Mouse (Mus musculus): ENCODE measurements around the gene Klhl26.

Gene Klhl26

DNA sequence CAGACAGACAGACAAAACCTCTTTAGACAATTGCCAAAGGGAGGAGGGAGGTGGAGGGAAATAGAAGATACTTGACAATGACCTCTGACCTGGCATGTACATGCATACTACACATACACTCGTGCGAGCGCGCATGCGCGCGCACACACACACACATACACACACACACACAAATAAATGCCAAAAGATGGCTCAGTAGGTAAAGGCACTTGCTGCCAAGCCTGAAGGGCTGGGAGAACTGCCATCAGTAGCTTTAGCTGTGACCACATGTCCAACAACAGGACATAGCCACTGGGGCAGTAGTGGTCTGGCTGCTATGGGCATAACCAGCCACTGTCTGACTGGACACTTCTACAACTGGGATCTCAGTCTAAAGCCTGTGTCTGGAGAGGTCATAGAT is 4.9 kb downstream of the Klhl26 start:
- no peak for DNase-seq (ENCODE audit: low read depth)

DNA sequence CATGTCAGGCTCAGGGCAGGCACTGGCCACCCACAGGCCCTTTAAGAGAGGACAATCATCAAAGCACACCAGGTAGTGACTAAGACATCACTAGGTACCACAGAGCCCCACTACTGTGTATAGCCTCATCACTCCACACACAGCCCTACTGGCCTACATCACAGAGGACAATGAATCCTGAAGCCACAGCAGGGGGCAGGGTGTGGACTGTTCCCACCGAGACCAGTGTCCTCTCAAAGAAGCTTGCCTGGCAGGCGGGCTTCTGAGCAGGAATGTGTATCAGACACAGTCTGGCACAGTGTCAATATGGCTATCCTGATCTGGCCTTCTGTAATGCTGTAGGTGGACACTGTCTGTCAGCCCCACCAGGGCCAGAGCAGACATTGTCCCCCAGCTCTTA is 6.8 kb downstream of the Klhl26 start:
- DNase-seq (ENCODE audit: low read depth) = no peak

DNA sequence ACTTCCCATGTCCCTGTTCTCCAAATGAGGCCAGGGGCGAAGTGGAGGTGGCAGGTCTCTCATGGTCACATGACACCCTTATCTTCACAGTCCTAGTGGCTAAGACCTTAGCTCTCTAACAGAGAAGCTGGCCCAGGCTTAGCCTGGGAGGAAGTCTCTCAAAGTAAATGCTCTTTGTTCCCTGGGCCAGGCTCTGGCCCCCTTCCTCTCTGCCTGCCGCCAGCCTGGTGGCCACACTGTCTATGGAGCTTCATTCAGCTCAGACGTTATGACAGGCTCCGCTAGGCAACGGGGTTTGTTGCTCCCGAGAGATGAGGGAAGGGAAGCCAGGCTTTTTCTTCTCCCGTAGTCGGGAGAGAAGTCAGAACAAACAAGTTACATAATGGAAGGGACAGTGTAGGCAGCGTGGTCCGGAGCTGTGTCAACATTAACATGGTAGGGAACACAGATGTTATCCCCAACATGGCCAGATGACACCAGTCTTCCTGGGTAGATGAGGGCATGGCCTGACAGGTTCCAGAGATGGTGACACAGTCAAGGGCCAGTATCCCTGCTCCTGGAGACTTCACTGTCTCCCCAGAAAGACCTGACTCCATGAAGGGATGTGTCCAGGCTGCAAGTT is 7.4 kb downstream of the Klhl26 start:
- no peak for DNase-seq (ENCODE audit: low read depth)

DNA sequence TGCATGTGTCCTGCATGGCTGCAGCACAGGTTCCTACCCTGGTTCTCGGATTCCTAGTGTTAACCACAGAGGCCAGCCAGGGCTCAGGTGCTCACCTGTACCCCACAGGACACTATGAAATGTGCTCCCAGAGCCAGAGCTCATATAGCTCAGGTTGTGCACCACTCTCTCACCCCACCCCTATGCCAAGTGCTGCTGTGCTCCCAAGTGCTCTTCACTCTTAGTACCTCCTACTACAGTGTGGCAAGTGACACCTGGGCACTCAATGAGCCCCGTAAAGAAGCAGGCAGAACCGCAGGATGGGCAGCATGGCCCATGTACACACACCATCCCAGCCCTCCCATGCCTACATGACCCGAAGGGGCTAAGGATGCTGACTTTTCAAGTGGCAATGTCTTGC is 8.0 kb downstream of the Klhl26 start:
- no peak for DNase-seq (ENCODE audit: low read depth)

DNA sequence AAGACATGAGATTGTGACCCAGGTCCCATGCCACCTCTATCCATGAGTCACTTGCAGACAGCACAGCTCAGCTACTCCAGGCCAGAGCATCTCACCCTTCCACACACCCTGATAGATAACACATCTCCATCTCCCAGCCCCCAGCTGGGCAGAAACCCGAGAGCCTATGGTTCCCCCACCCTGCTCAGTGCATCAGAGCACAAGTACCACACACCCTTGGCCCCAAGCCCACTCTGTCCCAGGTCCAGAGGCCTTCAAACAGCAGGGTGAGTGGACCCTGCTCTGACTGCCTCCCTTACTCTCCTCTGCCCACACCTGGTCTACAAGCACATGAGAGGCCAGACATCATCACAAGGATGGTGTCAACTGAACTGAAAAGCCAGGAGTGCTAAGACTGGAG is 8.9 kb downstream of the Klhl26 start:
- no peak for DNase-seq (ENCODE audit: low read depth)

DNA sequence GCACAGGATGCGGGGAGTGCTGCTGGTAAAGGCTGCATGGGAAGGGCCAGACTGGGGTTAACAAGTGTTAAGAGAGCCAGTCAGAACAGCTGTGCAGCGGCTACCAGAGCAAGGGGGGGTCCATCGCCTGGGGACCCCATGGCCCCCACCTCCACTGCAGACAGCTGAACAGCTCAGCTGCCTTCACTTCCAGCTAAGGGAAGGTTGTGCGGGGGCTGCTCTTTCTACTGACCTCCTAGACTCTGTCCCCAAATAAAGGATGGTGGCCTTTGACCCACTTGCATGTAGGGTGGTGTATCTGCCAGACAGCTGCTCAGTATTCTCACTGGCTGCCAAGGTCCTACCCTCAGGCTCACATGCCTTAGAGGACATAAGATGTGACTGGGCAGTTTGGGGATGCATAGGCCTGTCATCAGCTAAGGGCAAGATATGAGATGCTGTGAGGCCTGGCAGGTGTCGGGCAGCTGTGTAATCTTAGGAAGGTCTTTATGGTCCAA is 9.5 kb downstream of the Klhl26 start:
- DNase-seq (ENCODE audit: low read depth) = no peak

DNA sequence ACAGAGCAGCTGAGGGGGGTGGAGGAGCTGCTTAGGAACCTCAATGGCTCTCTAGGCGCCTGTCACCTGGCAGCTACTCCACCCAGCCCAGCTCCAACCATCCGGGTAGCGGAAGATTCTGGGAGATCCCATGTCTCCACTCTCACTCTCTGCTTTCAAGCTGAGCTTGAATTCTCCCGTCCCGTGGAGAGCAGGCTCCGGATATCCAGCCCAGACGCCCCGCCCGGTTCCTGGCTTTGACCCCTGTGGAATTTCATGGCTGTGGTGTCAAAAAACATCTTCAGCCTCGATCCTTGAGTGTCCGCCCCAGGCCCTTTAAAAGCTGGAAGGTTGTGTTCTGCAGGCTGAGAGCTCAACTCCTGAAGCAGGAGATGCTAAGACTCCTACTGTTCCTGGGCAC is 10.0 kb downstream of the Klhl26 start:
- DNase-seq (ENCODE audit: low read depth) = no peak

DNA sequence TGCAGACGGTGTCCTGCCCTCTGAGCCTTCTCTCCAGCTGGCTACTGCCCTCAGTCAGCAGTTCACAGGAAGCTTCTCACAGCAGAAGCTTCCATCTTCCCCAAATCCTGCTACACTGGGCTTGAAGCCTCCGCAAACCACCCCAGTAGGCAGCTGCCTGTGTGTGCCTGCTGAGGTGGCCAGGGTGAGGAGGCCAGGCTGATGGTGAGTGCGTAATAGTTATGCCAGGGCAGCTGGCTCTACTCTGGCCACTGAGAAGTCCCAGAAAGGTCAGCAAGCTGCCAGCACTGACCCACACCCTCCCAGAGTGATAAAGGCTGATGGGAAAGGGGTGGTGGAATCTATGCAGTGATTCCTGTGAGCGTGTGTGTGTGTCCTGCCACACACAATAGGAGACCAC is 10.5 kb downstream of the Klhl26 start:
- no peak for DNase-seq (ENCODE audit: low read depth)

DNA sequence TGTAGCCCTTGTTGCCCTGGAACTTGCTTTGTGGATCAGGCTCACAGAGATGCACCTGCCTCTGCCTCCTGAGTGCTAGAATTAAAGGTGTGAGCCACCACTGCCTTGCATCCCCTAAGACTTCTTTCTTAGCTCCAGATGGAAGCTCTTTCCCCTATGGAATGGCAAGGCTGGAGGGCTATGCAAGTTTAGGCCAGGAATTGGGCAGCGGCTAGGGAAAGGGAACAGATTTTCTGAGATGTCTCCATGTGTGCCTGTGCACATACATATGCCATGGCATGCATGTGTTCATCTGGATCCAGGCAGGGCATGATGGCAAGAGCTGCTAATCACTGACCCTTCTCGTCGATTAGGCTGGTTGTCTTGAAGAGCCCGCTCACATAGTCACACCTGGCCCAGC is 11.1 kb downstream of the Klhl26 start:
- no peak for DNase-seq (ENCODE audit: low read depth)

DNA sequence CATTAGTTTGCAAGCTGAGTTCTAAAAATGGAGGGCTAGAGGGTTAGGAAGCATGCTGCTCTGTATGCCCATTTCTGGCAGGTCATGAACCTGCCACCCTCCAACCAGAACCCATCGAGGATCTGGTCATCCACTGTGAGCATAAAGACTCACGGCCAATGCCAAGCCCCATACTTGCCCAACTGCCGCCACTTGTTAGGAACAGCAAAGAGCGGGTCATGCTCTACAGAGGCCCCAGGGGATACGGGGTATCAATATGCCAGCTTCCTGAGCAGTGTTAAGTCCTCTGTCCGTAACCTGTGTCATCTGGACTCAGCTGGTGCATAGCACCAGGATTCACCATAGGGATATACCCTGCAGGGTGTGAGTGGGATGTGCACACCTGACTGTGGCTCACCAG is 12.6 kb downstream of the Klhl26 start:
- DNase-seq (ENCODE audit: low read depth) = no peak

DNA sequence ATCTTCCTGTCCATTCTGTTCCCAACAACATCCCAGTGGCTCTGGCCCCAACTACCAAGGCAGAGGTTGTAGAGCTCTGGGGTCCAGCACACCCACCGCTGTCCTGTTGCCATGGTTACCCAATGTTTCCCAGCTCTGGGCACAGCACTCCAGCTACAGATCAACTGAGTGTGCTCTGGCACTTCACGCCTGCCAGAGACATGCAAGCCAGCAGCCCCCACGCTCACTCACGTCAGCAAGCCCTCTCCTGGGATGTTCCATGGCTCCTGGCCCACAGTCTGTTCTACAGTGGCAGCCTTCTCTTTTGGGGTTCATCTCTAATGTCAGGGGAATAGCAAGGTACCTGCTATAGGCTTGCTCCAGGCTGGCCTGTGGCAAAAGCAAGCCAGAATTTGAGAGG is 13.5 kb downstream of the Klhl26 start:
- no peak for DNase-seq (ENCODE audit: low read depth)

DNA sequence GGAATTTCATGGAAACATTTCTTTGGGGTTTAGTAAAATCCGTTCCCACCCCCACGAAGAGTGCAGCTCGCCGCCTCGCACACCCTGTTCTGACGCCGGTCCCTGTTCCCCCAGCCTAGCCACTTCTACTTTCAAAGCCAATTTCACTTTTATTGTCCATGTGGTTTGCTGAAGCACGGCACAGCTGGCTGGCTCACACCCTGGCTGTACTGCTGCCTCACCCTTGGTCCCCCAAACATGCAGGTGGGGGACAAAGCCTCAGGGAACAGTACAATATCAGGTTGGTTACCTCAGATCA is 14.3 kb downstream of the Klhl26 start:
- no peak for DNase-seq (ENCODE audit: low read depth)

DNA sequence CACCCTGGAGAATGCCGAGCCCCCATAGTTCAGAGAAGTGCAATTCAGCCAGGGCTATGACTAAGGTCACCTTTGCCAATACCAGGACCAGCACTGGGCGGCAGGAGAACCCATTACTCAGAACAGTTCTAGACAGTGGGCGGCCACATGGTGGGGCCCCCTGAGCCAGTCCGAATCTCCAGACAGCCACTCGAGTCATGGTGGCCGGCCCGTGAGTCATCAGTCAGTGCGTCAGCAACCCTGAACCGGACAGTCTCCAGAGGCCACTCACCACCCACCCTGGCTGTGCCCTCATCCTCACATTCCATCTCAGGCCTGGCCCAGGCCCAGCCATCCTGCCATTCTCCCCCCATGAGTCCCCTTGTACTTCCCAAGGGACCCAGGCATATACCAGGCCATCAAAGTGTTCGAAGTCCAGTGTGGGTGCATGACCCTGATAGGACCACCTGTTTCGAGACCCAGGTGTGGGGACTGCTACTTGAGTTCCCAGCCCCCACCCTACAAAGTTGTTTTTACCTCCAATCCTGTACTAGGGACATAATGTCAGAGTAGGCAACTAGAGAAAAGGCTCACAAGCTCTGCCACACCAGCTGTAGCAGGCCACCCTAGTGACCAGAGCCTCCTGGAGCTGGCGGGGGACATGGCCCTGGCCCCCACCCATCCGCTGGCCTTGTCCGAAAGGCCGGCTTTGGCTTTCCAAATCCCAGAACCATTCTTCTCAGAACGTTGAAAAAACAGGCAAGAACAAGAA is 14.8 kb downstream of the Klhl26 start:
- no peak for DNase-seq (ENCODE audit: low read depth)

DNA sequence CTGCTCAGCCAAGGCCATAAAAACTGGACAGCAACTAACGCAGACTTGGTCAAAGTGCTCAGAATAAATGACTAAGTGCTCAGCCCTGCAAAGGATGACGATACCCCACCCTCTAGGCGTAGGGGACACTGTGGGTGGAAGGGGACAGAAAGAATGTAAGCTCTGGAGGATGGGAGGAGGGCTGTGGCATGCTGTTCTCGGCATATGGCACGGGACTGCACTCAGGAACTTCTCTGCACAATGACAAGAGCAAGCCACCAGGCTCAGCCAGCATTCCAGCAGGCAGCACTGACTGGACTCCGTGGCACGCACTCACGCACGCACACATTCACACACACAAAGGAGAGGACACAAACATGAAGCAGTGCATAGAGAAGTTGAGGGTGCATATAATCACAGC is 16.2 kb downstream of the Klhl26 start:
- no peak for DNase-seq (ENCODE audit: low read depth)

DNA sequence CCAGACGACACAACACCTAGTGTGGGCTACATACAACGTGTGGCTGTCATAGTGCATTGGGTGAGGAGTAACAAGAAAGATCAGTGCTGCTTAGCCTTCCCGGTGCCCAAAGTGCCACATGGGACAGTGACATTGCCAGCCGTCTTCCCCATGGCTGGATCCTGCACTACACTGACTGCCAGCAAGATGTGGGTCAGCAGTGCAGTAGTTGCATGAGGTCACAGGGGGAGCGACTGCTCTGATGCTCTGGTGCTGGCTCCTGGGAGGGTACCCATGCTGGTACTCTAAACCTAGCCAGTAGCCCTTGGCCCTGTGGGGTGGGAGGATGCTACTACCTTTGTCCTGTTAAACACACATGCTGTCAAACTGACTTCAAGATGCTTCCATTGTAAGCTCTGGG is 16.6 kb downstream of the Klhl26 start:
- DNase-seq (ENCODE audit: low read depth) = no peak

DNA sequence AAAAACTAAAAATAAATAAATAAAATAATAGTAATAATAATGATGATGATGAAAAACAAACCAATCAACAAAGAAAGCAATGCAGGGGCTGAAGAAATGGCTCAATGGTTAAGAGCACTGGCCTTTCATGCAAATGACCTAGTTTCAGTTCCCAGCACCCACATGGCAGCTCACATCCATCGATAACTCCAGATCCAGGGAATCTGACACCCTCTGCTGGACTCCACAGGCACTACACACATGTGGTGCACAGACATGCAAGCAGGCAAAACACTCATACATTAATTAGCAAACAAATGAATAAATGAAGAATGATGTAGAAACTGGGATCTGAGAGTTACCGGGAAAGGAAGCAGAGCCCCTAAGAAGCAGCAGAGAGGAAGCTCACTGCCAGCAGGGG is 17.1 kb downstream of the Klhl26 start:
- DNase-seq (ENCODE audit: low read depth) = no peak

DNA sequence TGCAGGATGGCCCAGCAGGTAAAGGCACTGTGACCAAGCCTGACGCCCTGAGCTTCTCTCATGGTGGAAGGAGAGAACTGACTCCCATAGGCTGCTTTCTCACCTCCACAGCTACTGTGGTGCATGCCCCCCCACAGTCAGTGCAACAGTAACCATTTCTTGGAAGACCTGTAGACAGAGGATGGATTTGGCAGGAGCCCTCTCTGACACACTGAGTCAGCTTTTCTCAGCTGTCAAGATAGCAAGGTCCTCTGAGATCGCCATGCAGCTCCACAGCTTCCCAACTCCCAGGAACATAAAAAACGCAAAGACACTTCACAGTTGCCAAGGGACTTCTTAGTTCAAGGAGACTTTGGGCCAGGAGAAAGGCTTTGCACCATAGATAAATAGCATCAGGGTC is 18.3 kb downstream of the Klhl26 start:
- no peak for DNase-seq (ENCODE audit: low read depth)

DNA sequence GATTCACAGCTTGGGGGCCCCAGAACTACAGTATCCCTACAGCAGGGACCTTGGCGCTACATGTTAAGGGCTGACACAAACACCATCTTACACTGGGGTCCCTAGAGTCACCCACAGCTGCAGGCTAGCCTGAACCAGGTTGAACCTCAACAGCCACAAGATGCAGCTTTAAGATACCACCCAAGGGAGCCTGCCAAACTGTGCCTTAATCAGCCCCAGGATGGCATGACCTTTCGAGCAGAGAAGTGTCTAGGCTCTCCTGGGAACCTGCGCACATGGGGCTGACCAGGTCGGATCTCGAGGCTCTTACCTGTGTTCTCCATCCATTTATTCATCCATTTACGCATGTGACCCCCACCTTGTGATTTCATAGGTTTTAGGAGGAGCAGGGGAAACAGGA is 18.9 kb downstream of the Klhl26 start:
- no peak for DNase-seq (ENCODE audit: low read depth)

DNA sequence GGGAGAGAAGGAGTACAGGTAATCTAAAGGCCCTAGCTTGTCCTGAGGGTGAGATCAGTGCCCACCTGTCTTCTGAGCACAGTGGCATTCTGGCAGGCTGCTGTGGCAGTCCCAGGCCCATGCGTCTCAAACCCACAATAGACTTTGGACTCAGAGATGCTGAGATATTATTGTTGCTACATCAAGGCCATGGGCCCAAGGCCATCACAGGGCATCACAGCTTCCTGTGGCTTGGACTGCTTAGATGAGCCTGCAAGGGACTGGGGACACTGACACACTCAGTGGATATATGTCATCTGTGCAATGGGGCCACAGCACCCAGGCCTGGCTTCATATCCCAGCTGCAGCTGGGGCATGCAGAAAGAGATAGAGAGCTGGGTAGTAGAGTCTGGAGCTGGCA is 19.8 kb downstream of the Klhl26 start:
- no peak for DNase-seq (ENCODE audit: low read depth)

DNA sequence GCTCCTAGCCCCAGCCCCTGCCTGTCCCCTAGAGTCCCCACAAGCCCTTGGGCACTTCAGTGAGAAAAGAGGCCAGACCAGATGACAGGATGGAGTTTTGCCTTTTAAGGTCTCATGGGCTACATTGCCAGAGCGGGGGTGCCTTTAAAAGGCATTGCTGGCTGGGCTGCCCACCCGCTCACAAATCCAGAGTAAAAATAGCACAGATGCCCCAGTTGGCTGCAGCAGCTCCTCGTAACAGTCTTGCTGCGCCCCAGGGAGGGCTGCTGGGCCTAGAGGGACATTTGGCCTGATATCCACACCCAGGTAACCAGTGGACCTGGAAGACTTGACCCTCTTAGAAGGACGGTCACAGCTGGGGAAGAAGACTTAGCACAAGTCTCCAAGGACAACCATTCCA is 22.9 kb downstream of the Klhl26 start:
- no peak for DNase-seq (ENCODE audit: low read depth)

DNA sequence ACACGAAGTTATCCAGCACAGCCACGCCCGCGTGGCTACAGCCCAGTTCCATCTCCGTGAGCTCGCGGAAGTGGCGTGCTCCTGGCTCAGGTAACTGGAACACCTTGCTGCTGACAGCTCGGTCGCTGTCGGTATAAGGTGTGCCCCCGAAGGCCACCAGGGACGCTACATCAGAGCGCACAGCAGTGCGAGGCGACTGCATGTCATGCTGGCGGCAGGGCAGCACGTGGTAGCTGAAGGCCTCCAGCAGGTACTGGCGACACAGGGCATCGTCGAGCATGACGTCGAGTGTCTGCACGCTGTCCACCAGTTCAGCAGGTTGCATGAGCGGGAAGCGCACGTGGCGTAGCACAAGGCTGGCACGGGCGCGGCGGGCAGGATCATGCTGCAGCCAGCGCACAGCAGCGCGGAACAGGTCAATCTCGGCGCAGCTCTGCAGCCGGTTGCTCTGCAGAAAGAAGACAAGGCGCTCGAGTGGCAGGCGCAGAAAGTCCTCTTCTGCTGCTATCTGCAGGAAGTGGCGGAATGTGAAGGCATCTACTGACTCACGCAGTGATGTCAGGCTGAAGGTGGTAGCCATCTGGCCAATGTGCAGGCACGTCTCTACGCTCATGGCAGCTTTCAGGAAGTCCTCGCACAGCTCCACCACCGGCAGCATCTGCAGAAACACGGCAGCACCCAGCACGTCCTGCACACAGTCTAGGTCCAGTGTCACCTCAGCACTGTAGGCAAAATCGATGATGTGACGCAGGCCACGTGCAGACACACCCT is 24.4 kb downstream of the Klhl26 start:
- no peak for DNase-seq (ENCODE audit: low read depth)

DNA sequence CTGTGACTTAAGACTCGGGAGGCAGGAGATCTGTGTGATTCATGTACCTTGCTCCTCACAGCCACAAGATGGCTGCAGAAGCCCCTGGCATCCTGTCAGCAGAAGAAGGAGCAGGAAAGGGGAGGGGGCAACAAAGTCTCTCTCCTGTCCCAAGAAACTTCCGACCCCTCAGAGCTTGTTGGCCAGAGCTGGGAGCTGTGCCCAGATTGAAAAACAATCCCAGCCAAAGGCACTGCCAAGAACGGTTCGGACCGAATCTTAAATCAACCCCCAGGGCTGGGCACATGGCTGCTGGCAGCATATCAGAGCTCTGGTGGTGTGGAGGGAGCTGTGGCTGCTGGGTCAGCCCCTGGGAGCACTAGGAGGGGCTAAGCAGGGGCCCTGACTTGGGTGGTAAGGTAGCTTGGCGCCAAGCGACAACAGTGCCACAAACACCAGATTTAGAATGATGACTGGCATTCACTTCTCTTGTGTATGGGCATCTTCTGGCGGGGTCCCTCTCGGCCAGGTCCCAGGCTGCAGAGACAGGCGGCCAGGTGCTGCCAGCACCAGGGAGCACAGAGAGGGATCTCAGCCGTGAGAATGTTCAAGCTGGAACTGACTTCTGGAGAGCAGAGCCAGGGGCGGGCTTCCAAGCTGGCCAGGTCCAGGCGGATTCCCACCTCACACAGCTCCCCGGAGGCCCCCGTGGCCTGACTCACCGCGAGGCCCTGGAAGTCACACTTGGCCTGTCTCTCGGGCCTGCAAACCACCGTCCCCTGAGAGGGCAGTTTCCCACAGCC is 28.9 kb downstream of the Klhl26 start:
- DNase-seq (ENCODE audit: low read depth) = no peak

DNA sequence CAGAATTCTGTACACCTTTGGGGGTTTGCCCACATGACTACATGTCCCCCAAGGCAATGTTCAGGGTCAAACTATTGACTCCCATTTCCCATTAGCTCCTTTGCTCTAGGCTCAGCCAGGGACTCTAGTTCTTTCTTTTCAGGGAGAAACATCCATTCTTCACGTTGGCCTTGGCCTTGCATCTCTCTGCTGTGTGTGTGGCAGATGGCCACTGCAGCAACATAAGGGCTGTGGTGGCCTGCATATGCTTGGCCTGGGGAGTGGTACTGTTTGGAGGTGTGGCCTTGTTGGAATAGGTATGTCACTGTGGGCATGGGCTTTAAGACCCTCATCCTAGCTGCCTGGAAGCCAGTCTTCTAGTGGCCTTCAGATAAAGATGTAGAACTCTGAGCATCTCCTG is 30.8 kb downstream of the Klhl26 start:
- no peak for DNase-seq (ENCODE audit: low read depth)
